Mouse (Mus musculus) gastrocnemius, postnatal 14 days (tissue): ENCODE data around the gene Rnf8. TPM values are rescaled to one million over a fixed set of nuclear protein-coding genes. Genes with fewer than 3 reads are reported as not detected.

Source experiments
- DNase-seq: peaks from one replicate; pipeline ENCODE4 v3.0.0; 2021; ENCODE audit warnings: mixed read lengths
- intact Hi-C: fragments of 180-260 bp; cut with DNase I; formaldehyde crosslinking; loops from one replicate; pipeline ENCODE4 v1.15.1; 2025; ENCODE audit warnings: low total_unique reads
- total RNA-seq, 2 experiments: library from RNA; stranded (reverse); gene quantifications; 2 replicates each; pipeline ENCODE4 v1.2.3; 2021

Rnf8 gene
- total RNA-seq, 2 experiments from 2014 or later: 19.8 to 25.6 TPM

GRCm38 (mm10) chr17:29669030-29669429, 54.4 kb downstream of the Rnf8 start:
- no peak for DNase-seq
- intact Hi-C loops: loop anchor here (10.0 kb wide), 1 partner anchor 54 kb away; the partner anchor contains the start of genes Gm28043 and Rnf8

DNA sequence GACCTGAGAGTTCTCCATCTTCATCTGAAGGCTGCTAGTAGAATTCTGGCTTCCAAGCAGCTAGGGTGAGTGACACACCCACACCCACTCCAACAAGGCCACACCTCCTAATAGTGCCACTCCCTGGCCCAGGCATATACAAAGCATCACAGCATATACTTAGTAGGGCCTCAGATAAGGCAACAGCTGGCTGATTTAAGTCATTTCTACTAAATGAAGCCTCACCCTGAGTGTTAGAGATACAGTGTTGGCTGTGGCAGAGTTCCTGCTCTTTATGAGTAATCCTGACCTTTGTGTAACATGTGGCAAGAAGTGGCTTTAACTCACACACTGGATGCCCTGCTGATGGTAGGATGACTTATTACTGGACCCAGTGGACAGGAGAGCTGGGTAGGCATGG, 55.3 kb downstream of the Rnf8 start:
- intact Hi-C loops: loop anchor here (10.0 kb wide), 1 partner anchor 55 kb away; the partner anchor contains the start of genes Gm28043 and Rnf8
- DNase-seq: no peak

DNA sequence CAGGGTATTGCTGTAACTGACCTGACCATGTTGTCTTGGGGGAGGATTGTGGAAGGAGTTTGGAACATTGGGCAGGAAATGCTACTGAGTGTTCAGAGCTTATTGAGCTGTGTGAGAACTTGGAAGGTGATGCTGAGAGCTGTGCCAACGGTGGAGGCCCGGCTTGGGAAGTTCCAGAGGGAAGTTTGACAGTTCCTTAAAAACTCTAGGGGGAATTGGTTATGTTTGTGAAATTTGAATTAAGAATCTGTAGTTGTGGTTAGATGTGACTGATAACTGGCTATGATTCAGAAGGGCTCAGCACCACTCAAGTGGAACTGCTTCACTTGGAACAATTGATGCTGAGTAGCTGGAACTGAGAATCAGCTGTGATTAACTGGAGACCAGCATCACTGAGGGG, 56.4 kb downstream of the Rnf8 start:
- intact Hi-C loops: no loop called here
- DNase-seq: no peak

- intact Hi-C loops: no loop called here
- DNase-seq: no peak
Observed at GRCm38 (mm10) chr17:29673325-29673724, 58.7 kb downstream of the Rnf8 start.

DNA sequence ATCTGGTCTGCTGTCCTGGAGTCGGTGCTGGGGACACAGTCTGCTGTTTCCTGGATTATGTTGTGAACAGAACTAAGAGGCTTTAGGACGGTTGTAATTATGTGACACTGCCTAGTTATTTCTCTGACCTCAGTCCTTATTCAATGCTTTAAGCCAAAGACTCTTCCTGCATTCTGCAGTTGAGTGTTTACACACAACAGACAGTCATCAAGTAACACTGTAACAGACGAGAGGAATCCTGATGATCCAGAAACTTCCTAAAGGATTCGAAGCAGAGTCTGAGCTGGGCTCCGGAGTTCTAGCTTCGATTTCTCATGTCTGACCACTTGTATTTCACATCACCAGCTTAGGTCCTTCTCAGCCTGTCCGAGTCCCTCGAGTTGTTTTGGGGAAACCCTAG, 63.9 kb downstream of the Rnf8 start:
- no peak for DNase-seq
- intact Hi-C loops: no loop called here

- intact Hi-C loops: no loop called here
- no peak for DNase-seq
Observed at GRCm38 (mm10) chr17:29679038-29679767, 64.6 kb downstream of the Rnf8 start.

GRCm38 (mm10) chr17:29680174-29680573, 65.6 kb downstream of the Rnf8 start:
- intact Hi-C loops: no loop called here
- DNase-seq: no peak

- intact Hi-C loops: no loop called here
- no peak for DNase-seq
Observed at GRCm38 (mm10) chr17:29680921-29681320, 66.3 kb downstream of the Rnf8 start.

DNA sequence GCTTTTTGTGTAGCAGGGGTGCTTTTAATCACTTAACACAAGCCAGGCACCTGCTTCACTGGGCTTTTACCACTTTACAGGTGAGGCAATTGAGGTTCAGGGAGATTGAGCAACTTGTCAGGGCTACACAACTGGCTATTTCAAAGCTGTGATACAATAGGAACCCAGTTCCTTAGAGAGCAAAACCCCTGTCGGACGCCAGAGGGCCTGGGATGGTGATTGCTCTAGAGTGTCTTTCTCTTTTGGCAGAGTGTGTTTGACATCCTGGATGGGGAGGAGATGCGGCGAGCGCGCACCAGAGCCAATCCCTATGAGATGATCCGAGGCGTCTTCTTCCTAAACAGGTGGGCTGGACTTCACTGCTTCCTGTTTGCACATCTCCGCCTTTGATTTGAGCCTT, 67.1 kb downstream of the Rnf8 start:
- no peak for DNase-seq
- intact Hi-C loops: no loop called here

DNA sequence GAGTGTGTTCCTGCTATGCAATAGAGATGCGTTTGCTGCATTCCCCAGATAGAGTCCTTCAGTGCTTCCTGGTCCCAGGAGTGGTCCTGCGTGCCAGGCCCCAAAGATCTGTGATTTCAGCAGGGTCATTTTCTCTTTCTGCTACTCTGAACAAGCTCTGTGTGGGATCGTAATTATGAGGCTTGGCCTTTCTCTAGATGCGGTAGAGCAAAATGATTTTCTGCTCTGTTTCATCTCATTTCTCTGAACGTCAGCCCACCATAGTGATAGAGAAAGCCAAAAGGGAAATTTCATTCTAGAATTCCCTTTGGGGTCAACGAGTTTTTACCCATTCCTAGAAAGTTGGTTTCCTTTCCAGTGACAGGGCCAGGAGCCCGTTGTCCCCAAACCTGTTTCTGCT, 67.7 kb downstream of the Rnf8 start:
- intact Hi-C loops: no loop called here
- DNase-seq: no peak

DNA sequence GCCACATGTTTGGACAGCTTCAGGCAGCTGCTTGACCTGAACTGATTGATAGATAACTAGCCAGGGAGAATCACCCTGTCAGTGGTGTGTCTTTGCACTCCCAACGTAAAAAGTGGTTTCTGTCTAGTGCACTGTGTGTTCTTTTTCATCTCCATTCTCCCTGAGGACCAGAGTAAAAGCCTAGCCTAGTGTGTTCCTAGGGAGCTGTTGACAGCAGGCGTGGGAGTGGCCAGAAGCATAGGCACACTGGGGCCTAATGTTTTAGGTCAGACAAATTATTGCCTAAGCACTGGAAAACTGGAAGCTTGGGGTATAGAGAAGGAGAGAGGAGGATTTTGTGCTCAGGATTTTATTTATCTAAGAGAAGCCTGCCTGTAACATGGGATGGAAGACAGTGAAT, 68.5 kb downstream of the Rnf8 start:
- no peak for DNase-seq

DNA sequence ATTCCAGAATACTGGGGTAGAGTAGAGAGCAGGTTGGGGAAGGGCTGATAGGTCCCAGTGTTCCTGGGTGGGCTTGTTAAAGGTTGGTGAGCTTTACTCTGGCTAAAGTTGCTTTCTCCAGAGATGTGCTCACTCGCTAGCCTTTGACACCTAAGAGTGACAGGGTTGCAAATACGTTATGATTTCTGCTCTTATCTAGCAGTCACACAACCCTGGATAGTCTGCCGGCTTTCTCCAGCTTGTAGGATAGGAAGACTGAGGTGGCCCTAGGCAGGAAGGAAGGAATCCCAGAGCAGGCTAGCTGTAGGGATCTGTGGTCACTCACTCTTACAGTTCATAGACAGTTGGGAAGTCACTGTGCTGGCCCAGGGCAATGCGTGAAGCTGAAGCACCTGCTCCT, 69.7 kb downstream of the Rnf8 start:
- no peak for DNase-seq

More for the DNA sequence above, 68.5 kb downstream of the Rnf8 start:
- intact Hi-C loops: no loop called here

DNA sequence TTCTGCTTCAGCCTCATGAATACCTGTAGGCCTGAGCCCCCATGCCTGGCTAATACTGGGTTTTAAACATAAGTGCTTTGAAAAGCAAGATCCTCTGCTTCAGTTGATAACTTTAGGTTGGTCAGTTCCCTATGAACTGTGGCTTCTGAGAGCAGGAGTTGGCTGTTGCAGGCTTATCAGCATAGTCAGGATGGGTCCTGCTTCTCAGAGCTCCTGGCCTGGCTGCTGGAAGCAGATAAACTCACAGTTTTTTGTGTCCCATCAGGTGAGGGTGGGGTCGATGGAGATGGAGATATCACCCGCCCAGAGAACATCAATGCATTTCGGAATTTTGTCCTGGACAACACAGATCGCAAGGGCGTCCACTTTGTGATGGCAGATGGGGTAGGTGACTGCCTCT, 72.2 kb downstream of the Rnf8 start:
- intact Hi-C loops: no loop called here
- DNase-seq: no peak

More for the DNA sequence above, 69.7 kb downstream of the Rnf8 start:
- intact Hi-C loops: no loop called here

DNA sequence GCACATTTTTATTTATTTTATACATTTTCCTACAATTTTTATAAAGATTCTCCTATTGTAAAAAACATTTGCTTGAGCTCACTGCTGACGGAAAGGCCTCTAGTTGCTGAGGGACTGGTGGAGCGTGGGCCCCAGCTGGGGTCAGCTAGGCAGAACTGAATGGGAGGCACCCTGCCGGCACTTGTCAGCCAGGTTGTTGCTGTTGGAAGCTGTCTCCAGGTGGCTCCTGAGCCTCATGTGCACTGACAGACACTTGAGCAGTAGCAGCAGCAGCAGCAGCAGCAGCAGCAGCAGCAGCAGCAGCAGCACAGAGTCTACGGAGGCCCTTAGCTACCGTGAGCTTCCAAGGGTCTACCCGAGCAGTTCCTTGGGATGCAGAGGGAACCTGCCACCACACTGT, 72.8 kb downstream of the Rnf8 start:
- intact Hi-C loops: no loop called here
- no peak for DNase-seq

DNA sequence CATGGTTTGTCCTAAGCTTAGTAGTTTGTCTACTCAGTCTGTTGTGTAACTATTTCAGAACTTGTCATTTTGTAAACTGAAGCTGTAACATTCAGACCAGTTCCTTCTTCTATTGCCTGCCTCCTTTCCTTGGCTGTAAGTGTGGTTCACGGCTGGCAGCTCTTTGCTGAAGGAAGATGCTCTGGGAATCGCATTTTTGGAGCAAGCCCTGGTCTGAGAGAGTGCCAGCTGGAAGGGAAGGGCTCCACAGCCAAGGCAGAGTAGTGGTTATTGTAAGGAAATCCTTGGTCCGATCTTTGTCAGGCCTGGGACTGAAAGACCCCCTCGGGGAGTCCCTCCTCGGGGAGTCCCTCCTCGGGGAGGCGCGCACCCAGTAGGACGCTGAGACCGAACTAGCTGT, 74.0 kb downstream of the Rnf8 start:
- intact Hi-C loops: no loop called here

DNA sequence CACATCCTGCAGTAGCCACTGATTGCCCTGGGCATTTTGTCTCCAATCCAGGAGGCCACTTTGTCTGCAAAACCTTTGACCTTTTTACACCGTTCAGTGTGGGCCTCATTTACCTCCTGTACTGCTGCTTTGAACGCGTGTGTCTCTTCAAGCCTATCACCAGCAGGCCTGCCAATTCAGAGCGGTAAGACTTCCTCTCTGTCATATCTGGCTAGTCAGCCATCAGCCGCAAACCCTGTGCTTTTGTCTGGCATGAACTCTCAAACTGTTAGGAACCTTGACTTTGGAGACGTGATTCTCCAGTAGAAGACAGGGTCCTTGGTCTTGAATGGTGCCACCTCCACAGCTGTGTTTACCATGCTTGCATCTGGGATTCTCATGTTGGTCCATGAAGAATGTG, 75.7 kb downstream of the Rnf8 start:
- intact Hi-C loops: no loop called here
- DNase-seq: no peak

More for the DNA sequence above, 74.0 kb downstream of the Rnf8 start:
- DNase-seq: no peak

- intact Hi-C loops: no loop called here
- no peak for DNase-seq
Observed at GRCm38 (mm10) chr17:29692827-29693226, 78.2 kb downstream of the Rnf8 start.

DNA sequence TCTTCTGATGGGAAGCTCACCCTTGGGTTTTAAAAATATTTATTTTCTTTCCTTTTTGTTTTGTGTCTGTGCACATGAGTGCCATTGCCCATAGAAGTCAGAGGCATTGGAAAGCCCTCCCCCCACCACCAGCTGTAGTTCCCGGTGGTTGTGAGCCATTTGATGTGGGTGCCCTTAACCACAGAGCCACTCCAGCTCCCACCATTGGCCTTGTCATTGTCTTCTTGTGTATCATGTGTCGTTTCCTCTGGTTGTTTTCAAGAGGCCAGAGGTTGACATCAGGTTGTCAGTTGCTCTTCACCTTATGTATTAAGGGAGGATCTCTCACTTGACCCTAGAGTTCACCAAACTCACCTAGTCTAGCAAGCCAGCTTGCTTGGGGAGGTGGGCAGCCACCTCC, 79.0 kb downstream of the Rnf8 start:
- no peak for DNase-seq
- intact Hi-C loops: no loop called here

DNA sequence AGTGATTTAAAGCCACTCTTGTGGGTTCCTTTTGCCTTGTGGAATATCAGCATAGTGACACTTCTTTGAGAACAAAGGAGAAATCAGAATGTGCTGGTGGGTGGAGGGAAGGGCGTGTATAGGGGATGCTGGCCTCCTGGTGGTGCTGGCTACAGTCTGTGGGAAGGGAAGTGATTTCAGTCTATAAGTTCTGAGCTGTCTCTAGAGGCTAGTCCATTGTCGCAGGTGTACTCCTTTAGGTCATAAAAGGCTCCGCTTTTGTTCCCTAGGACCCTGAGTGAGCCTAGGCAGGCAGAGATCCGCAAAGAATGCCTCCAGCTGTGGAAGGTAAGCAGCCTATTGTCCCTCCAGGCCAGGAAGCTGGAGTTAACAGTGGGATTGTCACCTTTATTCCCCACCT, 79.9 kb downstream of the Rnf8 start:
- intact Hi-C loops: no loop called here
- DNase-seq: no peak
